Mouse (Mus musculus): ENCODE results near the gene Igdcc3.

The Igdcc3 gene

DNA sequence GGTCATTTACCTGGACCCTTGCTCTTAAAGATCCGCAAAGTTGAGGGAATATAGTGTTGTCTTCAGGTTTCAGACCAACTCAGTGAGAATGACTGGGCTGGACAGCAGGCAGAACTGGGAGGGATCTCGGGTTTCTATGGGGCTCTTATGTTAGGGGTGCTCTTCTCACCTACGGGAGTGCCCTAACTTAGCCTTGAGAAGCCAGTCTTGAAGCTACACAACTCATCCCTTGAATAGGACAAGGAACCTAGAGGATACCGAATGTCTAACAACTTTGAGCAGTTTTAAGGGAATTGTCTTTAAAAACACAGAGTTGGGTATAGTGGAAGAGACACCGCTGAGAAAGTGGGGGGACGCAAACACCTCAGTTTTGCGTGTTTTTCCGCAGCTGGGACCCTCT is 498 bp upstream of the Igdcc3 start:
- DNase-seq (ENCODE audit: low read depth, low spot score) = no peak

DNA sequence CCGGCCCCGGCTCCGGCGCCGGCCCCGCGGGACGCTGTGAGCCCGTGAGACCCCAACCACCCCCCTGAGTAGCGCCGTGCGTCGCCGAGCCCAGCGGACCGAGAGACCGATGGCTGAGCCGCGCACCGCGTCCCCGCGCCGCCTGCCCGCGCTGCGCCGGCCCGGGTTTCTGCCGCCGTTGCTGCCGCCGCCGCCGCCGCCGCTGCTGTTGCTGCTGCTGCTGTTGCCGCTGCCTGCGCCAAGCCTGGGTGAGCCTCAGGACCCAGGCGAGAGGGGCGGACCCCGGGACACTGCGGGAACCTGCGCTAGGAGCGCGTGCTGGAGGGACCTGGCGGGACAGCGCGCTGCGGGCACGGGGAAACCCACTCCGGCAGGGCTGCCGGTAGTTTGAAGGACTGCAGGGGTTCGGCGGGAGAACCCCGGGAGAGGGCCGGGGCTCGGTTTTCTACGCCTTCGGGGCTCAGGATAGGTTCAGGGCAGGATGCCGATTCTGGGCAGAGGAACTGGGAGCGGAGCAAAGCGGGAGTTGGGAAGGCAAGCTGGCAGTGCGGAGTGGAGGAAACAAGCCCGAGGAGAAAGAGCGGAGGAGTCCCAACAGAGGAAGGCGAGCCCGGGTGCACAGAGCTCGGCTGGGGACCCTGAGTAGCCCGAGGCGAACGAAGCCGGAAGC is 452 bp downstream of the Igdcc3 start:
- DNase-seq (ENCODE audit: low read depth, low spot score) = no peak

DNA sequence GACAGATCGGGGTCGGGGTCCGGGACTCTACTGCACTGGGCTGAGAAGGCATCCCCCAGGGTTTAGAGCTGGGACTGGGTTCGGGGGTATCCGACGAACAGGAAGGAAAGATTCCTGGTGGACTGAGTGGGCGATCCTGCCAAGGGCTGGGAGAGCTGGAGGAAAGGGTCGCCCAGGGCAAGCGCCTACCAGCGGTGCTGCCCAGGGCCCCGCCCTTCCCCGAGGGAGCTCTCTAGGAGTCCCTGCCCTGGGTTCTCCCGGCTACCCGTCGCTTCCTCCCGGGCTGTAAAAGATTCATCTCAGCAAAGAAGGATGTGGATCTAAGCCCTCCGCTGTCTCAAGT is 958 bp downstream of the Igdcc3 start:
- no peak for DNase-seq (ENCODE audit: low read depth, low spot score)

GRCm38 (mm10) chr9:65142399-65142798 is 1.4 kb downstream of the Igdcc3 start:
- no peak for DNase-seq (ENCODE audit: low read depth, low spot score)

DNA sequence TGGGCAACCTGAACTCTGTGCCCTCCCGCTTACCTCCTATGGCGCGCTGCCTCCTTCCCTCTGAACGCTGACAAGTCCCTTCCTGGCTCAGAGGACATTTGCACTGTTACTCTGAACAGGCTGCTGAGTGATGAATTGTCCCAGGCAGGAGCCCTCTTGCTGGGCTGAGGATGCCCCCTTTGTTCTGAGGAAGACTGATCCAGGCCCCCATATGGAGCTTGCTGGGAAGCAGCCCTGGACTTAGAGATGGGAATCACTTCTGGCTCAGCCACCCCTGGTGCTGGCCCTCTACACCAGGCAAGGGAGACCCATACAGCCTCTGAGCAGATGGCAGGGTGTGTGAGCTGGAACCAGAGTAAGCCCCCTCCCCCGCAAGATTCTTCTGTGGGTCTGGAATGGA is 5.0 kb downstream of the Igdcc3 start:
- DNase-seq (ENCODE audit: low read depth, low spot score) = no peak

DNA sequence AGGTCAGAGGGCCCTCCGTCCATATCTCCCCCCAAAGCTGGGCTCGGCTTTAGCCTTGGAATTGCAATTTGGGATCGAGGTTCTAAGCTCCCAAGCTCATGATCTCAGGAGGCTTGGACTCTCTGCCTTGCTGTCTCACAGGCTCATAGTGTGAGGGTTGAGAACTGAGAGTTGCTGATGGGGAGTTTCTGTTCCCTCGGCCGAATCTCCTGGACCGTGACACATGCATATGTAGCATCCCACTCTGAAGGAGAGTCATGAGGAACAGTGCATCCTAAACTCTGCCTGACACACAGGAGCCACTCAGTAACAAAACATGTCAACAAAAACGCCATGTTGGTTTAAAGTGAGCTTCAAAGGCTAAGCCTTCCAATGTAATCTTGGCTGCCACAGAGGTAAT is 7.5 kb downstream of the Igdcc3 start:
- DNase-seq (ENCODE audit: low read depth, low spot score) = no peak

DNA sequence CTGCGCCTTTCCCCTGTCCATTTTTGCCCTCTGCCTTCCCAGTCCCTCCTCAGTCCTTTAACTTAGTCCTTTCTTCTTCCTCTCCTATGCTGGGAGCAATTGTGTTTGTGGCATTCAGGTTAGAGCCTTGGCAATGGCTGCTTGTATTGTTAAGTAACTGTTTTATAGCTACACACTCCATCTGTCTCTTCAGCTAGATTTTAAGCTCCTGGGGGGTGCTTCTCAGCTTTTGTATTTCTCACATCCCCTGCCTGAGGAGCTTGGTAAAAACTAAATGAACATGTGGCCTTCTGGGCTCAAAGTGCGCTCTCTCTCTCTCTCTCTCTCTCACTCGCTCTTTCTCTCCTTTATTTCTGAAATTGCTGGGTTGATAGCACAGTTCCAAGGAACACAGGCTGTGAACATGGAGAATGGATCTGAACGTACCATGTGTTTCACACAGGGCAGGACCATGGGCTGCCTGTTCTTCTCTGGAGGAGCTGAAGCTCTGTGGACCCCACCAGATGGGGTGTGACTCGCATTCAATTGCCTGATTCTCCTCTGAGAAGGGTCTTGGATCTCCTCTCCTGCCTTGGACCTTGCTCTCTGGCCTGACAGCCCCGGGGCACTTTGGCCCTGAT is 11.8 kb downstream of the Igdcc3 start:
- no peak for DNase-seq (ENCODE audit: low read depth, low spot score)

GRCm38 (mm10) chr9:65153331-65153711 is 12.3 kb downstream of the Igdcc3 start:
- DNase-seq (ENCODE audit: low read depth, low spot score) = no peak

GRCm38 (mm10) chr9:65154692-65155455 is 13.9 kb downstream of the Igdcc3 start:
- no peak for DNase-seq (ENCODE audit: low read depth, low spot score)

DNA sequence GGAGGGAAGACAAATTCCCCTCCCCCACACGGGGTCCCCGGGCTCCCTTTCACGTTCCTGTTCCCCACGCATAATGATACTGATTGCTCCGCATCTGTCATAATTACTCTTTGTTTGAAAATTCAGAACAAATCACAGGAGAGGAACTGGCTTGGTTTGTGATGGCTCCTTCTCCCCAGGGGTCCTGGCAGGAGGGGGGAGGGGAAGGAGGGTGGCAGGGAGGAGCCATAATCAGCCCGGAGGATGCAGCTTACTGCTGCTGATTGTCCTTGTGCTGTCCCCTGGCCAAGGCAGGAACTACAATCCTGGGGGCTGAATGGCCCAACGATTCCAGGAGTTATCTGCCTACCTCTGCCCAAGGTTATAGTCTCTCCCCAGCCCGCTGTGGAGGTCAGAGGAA is 15.6 kb downstream of the Igdcc3 start:
- no peak for DNase-seq (ENCODE audit: low read depth, low spot score)

DNA sequence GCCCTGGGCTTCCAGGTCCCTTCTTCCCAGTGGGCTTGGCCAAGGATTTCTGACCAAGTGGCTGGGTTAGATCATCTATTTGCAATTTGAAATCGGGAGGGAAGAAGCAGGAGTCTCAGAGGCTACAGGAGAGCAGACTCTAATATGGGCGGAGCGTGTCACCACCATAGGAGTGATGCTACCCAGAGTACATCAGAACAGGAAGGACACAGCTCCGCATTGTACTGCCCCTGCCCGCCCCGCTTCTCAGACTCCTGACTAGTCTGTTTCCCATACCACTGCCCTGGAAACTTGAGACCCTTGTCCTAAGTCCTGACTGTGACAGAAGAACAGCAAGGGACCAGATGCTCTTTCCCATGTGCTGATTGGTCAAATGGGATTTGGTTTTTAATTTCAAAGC is 16.6 kb downstream of the Igdcc3 start:
- DNase-seq (ENCODE audit: low read depth, low spot score) = no peak

- no peak for DNase-seq (ENCODE audit: low read depth, low spot score)
Observed at GRCm38 (mm10) chr9:65161188-65161587, 20.2 kb downstream of the Igdcc3 start.

DNA sequence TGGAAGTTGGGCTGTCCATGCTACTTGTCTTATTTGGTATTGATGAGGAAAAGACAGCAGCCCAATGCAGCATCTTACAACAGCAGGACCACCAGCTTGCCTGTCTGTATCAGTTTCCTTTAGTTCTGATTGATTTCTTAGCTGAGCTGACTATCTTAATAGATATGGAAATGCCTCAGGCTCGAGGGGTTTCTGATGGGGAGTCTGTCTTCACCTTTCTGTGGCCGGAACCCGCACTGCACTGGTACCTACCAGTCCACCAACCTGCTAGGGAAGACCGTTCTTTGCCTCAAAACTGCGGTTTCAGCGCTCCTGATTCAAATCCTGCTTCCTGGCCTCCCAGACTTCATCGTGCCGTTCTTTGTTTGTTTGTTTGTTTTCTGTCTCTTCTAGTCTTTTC is 20.9 kb downstream of the Igdcc3 start:
- no peak for DNase-seq (ENCODE audit: low read depth, low spot score)

GRCm38 (mm10) chr9:65162711-65163639 is 22.0 kb downstream of the Igdcc3 start:
- DNase-seq (ENCODE audit: low read depth, low spot score) = peak; percentile 46

DNA sequence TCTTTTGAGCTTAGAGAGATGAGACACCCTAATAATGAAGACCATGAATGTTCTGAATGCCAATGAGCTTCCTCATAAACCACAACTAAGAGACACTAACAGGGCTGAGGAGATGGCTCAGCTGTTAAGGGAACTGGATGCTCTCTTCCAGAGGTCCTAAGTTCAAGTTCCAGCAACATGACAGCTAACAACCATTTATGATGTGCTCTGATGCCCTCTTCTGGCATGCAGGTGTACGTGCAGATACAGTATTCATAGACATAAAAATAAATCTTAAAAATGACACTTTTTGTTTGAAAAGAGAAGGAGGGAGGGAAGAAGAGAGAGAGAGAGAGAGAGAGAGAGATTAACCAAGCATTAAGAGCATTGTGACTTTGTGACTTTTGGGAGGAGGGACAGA is 23.9 kb downstream of the Igdcc3 start:
- DNase-seq (ENCODE audit: low read depth, low spot score) = no peak

DNA sequence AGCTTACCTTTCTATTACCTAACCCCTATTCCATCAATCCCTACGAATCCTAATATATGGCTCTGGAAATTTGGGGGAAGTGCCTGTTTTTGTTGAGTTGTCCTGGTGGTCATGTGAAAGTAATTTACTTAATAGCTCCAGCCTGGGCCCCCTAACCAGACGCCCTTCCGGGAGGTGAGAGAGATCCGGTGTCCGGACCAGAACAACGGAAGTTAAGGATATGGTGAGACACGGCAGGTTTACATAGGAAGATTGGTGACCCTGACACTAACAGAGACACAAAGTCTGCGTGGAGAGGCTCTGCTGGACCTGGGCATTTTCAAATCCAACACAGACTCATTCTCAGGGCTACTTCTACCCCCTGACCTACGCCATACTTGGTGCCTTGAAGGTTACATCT is 25.4 kb downstream of the Igdcc3 start:
- no peak for DNase-seq (ENCODE audit: low read depth, low spot score)

DNA sequence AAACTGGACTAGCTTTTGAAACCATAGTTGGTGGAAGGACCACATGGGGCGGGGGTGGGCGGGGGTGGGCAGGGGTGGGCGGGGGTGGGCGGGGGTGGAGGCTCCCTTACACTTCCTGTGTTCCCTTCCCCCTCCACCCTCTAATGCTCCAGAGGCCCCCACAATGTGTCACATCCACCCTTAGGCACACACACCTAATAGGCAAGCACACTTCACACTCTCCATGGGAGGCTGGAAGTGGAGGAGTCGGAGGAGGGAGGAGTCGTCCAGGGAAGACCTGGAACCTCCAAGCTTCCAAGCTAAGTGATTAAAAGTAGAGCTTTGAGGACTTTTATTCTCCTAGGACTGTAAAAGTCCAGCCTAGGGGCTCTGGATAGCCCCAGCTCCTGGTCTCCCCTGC is 27.5 kb downstream of the Igdcc3 start:
- no peak for DNase-seq (ENCODE audit: low read depth, low spot score)

DNA sequence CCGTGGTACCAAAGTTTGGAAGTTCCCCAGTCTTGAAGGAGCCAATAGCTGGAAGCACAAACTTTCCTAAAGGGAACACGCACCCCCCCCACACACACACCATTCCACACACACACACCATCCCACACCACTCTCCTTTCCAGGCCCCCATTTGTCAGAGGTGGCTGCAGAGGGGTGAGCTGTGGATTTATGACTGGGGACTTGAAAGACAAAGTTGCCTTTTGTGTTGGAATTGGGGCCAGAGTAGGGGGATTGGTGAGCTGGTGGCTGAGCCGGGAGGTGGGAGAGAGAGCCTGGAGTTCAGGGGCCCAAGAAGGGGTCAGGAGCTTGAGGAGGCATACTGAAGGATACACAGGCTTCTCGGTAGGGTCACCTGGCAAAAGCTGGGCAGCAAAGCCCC is 28.0 kb downstream of the Igdcc3 start:
- no peak for DNase-seq (ENCODE audit: low read depth, low spot score)

GRCm38 (mm10) chr9:65172654-65173053 is 31.7 kb downstream of the Igdcc3 start:
- no peak for DNase-seq (ENCODE audit: low read depth, low spot score)

DNA sequence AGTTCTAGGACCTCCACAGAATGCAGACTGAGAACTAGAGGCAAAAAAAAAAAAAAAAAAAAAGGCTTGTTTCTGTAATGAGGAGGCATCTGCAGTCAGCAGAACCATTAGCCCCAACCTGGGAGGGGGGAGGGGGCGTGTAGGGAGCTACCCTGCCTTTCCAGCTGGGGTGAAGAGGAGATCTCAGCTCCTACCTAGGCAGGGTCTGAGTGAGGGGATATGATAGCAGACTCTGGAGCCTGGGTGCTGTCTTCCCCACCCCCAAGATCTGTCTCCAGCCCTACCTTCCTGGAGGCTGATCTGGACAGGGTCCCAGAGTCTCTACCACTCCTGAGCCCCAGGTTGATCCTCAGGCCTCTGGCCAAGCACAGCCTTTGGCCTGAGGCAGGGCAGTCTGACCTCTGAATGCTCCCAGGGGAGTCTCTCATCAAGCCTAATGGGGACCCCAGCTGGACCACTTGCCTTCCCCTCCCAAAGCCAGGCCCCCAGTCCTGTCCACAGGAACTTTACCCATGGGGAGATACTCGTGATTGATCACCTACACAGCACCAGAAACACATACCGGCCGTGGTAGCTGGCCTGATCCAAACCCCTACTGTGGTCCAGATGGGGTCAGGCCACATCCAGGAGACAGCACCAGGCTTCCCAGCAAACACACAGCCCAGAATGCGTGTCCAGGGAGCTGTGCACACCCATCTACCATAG is 34.4 kb downstream of the Igdcc3 start:
- DNase-seq (ENCODE audit: low read depth, low spot score) = no peak

All from retina, postnatal 7 days (tissue).